Mouse (Mus musculus): ENCODE measurements around the gene Chadl. TPM values are rescaled to one million over a fixed set of nuclear protein-coding genes. Genes with fewer than 3 reads are reported as not detected.
"Not testable (repeated sequence)": the region's sequence is repeated elsewhere in the genome, so short reads cannot be mapped to it uniquely, and the experiment has no call there.

Gene Chadl
- 4.6 and 4.7 TPM in 2 replicates for polyA plus RNA-seq (2014; fragmentation: Nextera tagmentation; extraction: Ambion mirVana)

DNA sequence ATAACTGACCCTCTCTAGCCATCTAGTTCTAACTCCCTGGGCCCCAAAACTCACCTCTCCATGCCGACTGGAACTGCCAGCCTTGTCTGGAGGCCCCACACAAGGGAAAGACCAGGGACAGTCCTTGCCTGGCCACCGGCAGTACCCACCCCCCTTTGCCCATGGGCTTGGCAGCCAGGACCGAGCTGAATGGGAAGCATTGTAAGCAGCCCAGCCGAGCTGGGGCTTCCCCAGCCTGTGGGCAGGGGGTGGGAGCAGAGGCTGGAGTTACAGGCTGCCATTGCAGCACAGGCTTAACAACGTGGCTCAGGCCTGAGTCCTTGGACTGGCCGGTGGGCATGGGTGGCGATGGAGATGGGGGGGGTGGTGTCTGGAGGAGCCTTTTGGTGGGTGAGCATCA lies at the start of gene Chadl:
Gene Chadl, minus strand, starts transcription at position 113 of the 400 bp plus-strand sequence.
- no peak for ATAC-seq (ENCODE audit: insufficient read depth)
- no peak within 1 kb of the TSS for H3K4me2 ChIP-seq
- DNase-seq = peak; percentile 7

GRCm38 (mm10) chr15:81745601-81746114 lies 48.6 kb upstream of the Chadl start:
- H3K9ac ChIP-seq = peak overlapping the region; percentile 98
- peak; percentile 82 for DNase-seq
- under 1% methylated on average over 33 of the region's 33 CpGs for WGBS
- peak overlapping the region; percentile 91 for H3K4me3 ChIP-seq (ENCODE audit: low read depth, low read length)
- H3K36me3 ChIP-seq (ENCODE audit: insufficient read depth) = no peaks in the 10 kb centered on the region
- H3K27ac ChIP-seq (ENCODE audit: low read depth) = peak overlapping the region; percentile 94
- peak overlapping the region; percentile 82 for H3K4me2 ChIP-seq
- H3K9me3 ChIP-seq (ENCODE audit: low read depth, low read length) = no peaks in the 10 kb centered on the region
- no peaks in the 10 kb centered on the region for H3K27me3 ChIP-seq (ENCODE audit: insufficient read depth, low read length)
- ATAC-seq (ENCODE audit: insufficient read depth) = peak; percentile 80
- H3K4me1 ChIP-seq (ENCODE audit: insufficient read depth) = peaks cover 4% of the 10 kb centered on the region; the same call in 1 of the 2 replicates
- no peak for TF ChIP-seq CTCF (IDR thresholded peaks at IDR 0.05; ENCODE audit: low read depth)

More for the DNA sequence above, at the start of gene Chadl:
- 69% methylated on average over 7 of the region's 7 CpGs for WGBS
- H3K27ac ChIP-seq (ENCODE audit: low read depth) = no peak within 1 kb of the TSS
- TF ChIP-seq CTCF (IDR thresholded peaks at IDR 0.05; ENCODE audit: low read depth) = no peak
- peaks cover 36% of the 10 kb centered on the region for H3K27me3 ChIP-seq (ENCODE audit: insufficient read depth, low read length)
- H3K36me3 ChIP-seq (ENCODE audit: insufficient read depth) = peaks cover 1% of the 10 kb centered on the region; the same call in 1 of the 2 replicates
- no peak within 1 kb of the TSS for H3K9ac ChIP-seq
- H3K9me3 ChIP-seq (ENCODE audit: low read depth, low read length) = no peaks in the 10 kb centered on the region
- H3K4me1 ChIP-seq (ENCODE audit: insufficient read depth) = no peaks in the 10 kb centered on the region
- no peak within 1 kb of the TSS for H3K4me3 ChIP-seq (ENCODE audit: low read depth, low read length)

DNA sequence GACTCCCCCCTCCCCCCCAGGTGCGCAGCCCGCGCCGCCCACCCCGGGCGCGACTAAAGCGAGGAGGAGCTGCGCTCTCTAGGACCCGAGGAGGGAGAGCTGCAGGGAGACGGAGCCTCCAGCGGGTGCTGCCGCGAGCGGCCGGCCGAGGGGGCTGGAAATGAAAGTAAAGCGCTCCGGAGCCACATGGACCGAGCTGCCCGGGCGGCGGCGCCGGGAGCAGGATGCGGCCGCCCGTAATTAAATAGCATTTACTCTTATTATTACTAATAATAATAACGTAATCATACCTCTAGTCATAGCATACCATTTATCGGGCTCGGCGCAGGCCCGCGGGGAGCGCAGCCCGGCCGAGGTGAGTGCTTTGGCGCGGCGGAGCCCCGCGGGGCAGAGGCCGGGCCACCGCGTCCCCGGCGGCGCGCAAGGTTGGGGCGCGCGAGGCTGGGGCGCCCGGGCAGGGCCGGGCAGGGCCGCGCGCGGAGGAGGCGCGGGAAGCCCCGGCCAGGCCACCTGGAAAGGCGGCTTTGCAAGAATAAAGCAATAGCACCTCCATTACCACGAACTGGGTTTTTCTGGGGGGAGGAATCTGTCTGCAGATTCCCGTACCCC lies 48.0 kb upstream of the Chadl start, which contains the start of the genes Zc3h7b and Rangap1:
Gene Zc3h7b, plus strand, starts transcription at position 66 of the 609 bp plus-strand sequence.
Gene Rangap1, minus strand, starts transcription at position 539 of the 609 bp plus-strand sequence.
- no peak; the same call in 1 of the 2 replicates for TF ChIP-seq CTCF (IDR thresholded peaks at IDR 0.05; ENCODE audit: low read depth)
- under 1% methylated on average over 64 of the region's 65 CpGs for WGBS
- H3K9ac ChIP-seq = peak within 1 kb of the TSS; percentile 98
- no peaks in the 10 kb centered on the region for H3K36me3 ChIP-seq (ENCODE audit: insufficient read depth)
- no peaks in the 10 kb centered on the region for H3K27me3 ChIP-seq (ENCODE audit: insufficient read depth, low read length)
- peak within 1 kb of the TSS; percentile 91 for H3K4me3 ChIP-seq (ENCODE audit: low read depth, low read length)
- ATAC-seq (ENCODE audit: insufficient read depth) = peak; percentile 84
- DNase-seq = peak; percentile 85
- H3K9me3 ChIP-seq (ENCODE audit: low read depth, low read length) = no peaks in the 10 kb centered on the region
- peaks cover 4% of the 10 kb centered on the region; the same call in 1 of the 2 replicates for H3K4me1 ChIP-seq (ENCODE audit: insufficient read depth)
- H3K27ac ChIP-seq (ENCODE audit: low read depth) = peak within 1 kb of the TSS; percentile 94
- H3K4me2 ChIP-seq = peak within 1 kb of the TSS; percentile 82

- peak; percentile 1; the same call in 1 of the 2 replicates for TF ChIP-seq CTCF (IDR thresholded peaks at IDR 0.05; ENCODE audit: low read depth)
- WGBS = 0% methylated on average over 1 of the region's 2 CpGs
These were observed 45.3 kb upstream of the Chadl start for GRCm38 (mm10) chr15:81742368-81742767.

DNA sequence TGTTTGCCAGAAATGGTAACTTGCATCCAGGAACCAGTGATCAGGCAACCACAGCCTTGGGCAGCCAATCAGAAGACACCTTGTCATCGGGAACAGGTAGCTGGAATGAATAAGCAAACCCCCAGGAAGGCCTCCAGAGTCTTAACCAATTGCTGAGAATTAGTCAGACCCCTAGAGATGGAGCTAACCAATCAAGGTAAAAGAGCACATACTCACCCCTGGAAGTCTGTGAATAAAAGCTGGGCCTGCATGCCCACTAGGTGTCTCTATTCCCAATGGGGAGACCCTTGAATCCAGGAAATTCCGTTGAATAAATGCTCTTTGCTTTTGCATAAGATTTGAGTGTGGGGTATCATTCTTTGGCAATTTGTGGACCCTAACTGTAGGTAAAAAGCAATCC lies 42.8 kb upstream of the Chadl start:
- 9% methylated on average over 2 of the region's 2 CpGs for WGBS
- Histone ChIP-seq H3K9me3 (ENCODE audit: low read depth, low read length) (no peaks in the 10 kb centered on the region), H3K27me3 (ENCODE audit: insufficient read depth, low read length) (no peaks in the 10 kb centered on the region), H3K9ac (no peak overlapping the region), H3K27ac (ENCODE audit: low read depth) (no peak overlapping the region), H3K36me3 (ENCODE audit: insufficient read depth) (no peaks in the 10 kb centered on the region), H3K4me2 (no peak overlapping the region), H3K4me1 (ENCODE audit: insufficient read depth) (no peaks in the 10 kb centered on the region), H3K4me3 (ENCODE audit: low read depth, low read length) (no peak overlapping the region)
- ATAC-seq (ENCODE audit: insufficient read depth) (no peak), DNase-seq (peak; percentile 60)
- TF ChIP-seq CTCF (IDR thresholded peaks at IDR 0.05; ENCODE audit: low read depth) = peak; percentile 60

More at GRCm38 (mm10) chr15:81742368-81742767, 45.3 kb upstream of the Chadl start:
- not testable (repeated sequence) for H3K9me3 ChIP-seq (ENCODE audit: low read depth, low read length); ATAC-seq (ENCODE audit: insufficient read depth); H3K4me1 ChIP-seq (ENCODE audit: insufficient read depth); H3K27me3 ChIP-seq (ENCODE audit: insufficient read depth, low read length); H3K4me3 ChIP-seq (ENCODE audit: low read depth, low read length); H3K9ac ChIP-seq; DNase-seq; H3K4me2 ChIP-seq; H3K27ac ChIP-seq (ENCODE audit: low read depth); H3K36me3 ChIP-seq (ENCODE audit: insufficient read depth)

- WGBS = 63% methylated on average over 3 of the region's 3 CpGs
These were observed 42.2 kb upstream of the Chadl start for GRCm38 (mm10) chr15:81739296-81739695.

GRCm38 (mm10) chr15:81735075-81735474 lies 38.0 kb upstream of the Chadl start:
- ATAC-seq (ENCODE audit: insufficient read depth) = no peak
- H3K27ac ChIP-seq (ENCODE audit: low read depth) = no peak overlapping the region
- no peaks in the 10 kb centered on the region for H3K27me3 ChIP-seq (ENCODE audit: insufficient read depth, low read length)
- H3K9me3 ChIP-seq (ENCODE audit: low read depth, low read length) = no peaks in the 10 kb centered on the region
- H3K36me3 ChIP-seq (ENCODE audit: insufficient read depth) = no peaks in the 10 kb centered on the region
- no peak overlapping the region for H3K4me2 ChIP-seq
- DNase-seq = no peak
- no peak overlapping the region for H3K4me3 ChIP-seq (ENCODE audit: low read depth, low read length)
- TF ChIP-seq CTCF (IDR thresholded peaks at IDR 0.05; ENCODE audit: low read depth) = no peak
- WGBS = 44% methylated on average over 3 of the region's 3 CpGs
- H3K4me1 ChIP-seq (ENCODE audit: insufficient read depth) = no peaks in the 10 kb centered on the region
- H3K9ac ChIP-seq = no peak overlapping the region

More at GRCm38 (mm10) chr15:81739296-81739695, 42.2 kb upstream of the Chadl start:
- H3K36me3 ChIP-seq (ENCODE audit: insufficient read depth) = no peaks in the 10 kb centered on the region
- no peaks in the 10 kb centered on the region for H3K27me3 ChIP-seq (ENCODE audit: insufficient read depth, low read length)
- DNase-seq (no peak), ATAC-seq (ENCODE audit: insufficient read depth) (no peak)
- no peak overlapping the region for H3K4me2 ChIP-seq
- H3K9ac ChIP-seq = no peak overlapping the region
- no peak overlapping the region for H3K4me3 ChIP-seq (ENCODE audit: low read depth, low read length)
- H3K27ac ChIP-seq (ENCODE audit: low read depth) = no peak overlapping the region
- no peaks in the 10 kb centered on the region for H3K4me1 ChIP-seq (ENCODE audit: insufficient read depth)
- H3K9me3 ChIP-seq (ENCODE audit: low read depth, low read length) = no peaks in the 10 kb centered on the region
- no peak for TF ChIP-seq CTCF (IDR thresholded peaks at IDR 0.05; ENCODE audit: low read depth)
